Mouse (Mus musculus) thymus, adult 2 months (tissue): ENCODE results near the gene Supt3.

Experiments
- CTCF ChIP-seq: fragments of 200-500 bp; IDR thresholded peaks from 2 replicates; pipeline ENCODE4 v1.5.1; 2012; ENCODE audit warnings: mild to moderate bottlenecking, control low read depth, low read length, moderate library complexity, borderline replicate concordance; ENCODE audit not compliant: control insufficient read depth, poor library complexity, insufficient read depth; ENCODE audit errors: extremely low read depth
- POLR2A ChIP-seq: fragments of 200-500 bp; IDR thresholded peaks from 2 replicates; pipeline ENCODE4 v1.6.1; 2012; ENCODE audit warnings: mild to moderate bottlenecking, low read length, control low read depth, moderate library complexity; ENCODE audit not compliant: control insufficient read depth, poor library complexity, insufficient read depth; ENCODE audit errors: extremely low read depth

DNA sequence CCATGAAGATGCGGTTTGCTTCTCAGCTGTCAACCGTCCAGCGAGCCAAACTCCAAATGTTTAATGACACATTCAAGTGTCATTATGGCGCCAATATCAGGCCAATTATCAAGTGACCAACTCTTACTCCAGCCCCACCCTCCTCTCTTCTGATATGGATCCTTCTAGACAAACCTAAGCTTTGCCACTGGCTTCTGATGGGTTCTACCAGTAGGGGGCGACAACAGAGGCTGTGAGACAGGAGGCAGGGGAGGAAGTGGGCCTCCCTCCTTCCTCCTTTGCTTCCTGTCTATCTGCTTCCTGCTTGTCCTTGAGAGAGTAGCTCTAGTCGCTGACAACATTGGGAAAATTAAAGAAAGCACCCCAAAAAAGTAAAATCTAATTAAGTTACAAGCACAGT, 383.7 kb downstream of the Supt3 start:
- TF ChIP-seq CTCF (no peak), POLR2A (no peak)
